Mouse (Mus musculus) forebrain, postnatal 0 days (tissue): ENCODE measurements around the gene Pdxk. TPM values are rescaled to one million over a fixed set of nuclear protein-coding genes. Genes with fewer than 3 reads are reported as not detected.

Source experiments
- ATAC-seq: fragments of 200-750 bp; cut with Nextera tagmentation; 2 replicates; pipeline ENCODE4 v1.8.0; 2017; ENCODE audit warnings: mild to moderate bottlenecking, moderate library complexity
- DNase-seq: peaks from one replicate; pipeline ENCODE4 v3.0.0-alpha.2; 2015
- H3K27ac ChIP-seq: fragments of 300-500 bp; sonication (generic); 2 replicates; pipeline ENCODE4 v1.5.1; 2014; ENCODE audit warnings: low read depth, mild to moderate bottlenecking, antibody characterized with exemption, low read length, moderate library complexity, mixed read lengths
- H3K27me3 ChIP-seq: fragments of 300-500 bp; sonication (generic); 2 replicates; pipeline ENCODE4 v1.6.1; 2014; ENCODE audit warnings: mild to moderate bottlenecking, low read length, mixed read lengths; ENCODE audit not compliant: insufficient read depth
- H3K36me3 ChIP-seq: fragments of 300-500 bp; sonication (generic); 2 replicates; pipeline ENCODE4 v1.6.1; 2014; ENCODE audit warnings: mild to moderate bottlenecking, moderate library complexity; ENCODE audit not compliant: insufficient read depth
- H3K4me1 ChIP-seq: fragments of 300-500 bp; sonication (generic); 2 replicates; pipeline ENCODE4 v1.6.1; 2014; ENCODE audit warnings: antibody characterized with exemption; ENCODE audit not compliant: insufficient read depth
- H3K4me2 ChIP-seq: fragments of 300-500 bp; sonication (generic); 2 replicates; pipeline ENCODE4 v1.6.1; 2014; ENCODE audit warnings: low read depth, mild to moderate bottlenecking, moderate library complexity
- H3K4me3 ChIP-seq: fragments of 300-500 bp; sonication (generic); 2 replicates; pipeline ENCODE4 v1.5.1; 2014; ENCODE audit warnings: low read depth, low read length, mixed read lengths
- H3K9ac ChIP-seq: fragments of 300-500 bp; sonication (generic); 2 replicates; pipeline ENCODE4 v1.6.1; 2014; ENCODE audit warnings: mild to moderate bottlenecking
- H3K9me3 ChIP-seq: fragments of 300-500 bp; sonication (generic); 2 replicates; pipeline ENCODE4 v1.6.1; 2016; ENCODE audit warnings: low read length
- CTCF ChIP-seq: sonication (generic); IDR thresholded peaks from 2 replicates; pipeline ENCODE4 v1.5.1; 2016; ENCODE audit warnings: antibody characterized with exemption, control low read depth, low read depth
- WGBS: fragments of 180-500 bp; shearing (Covaris S2); extraction: QIAGEN DNeasy Blood & Tissue Kit; methylation state at CpG from one replicate; pipeline ENCODE4 v1.1.7; 2014; 5-methylcytosine and 5-hydroxymethylcytosine counted together
- polyA plus RNA-seq: library from polyadenylated mRNA; unstranded; fragments of >200 nt; fragmentation: Nextera tagmentation; extraction: Ambion mirVana; gene quantifications from 2 replicates; pipeline ENCODE4 v1.2.1, GENCODE M21; 2015
- total RNA-seq: library from RNA; depleted of rRNA; stranded (reverse); fragments of >200 nt; gene quantifications from 2 replicates; pipeline ENCODE4 v1.2.3, GENCODE M21; 2014

Pdxk gene
- total and polyA plus RNA-seq, 2 experiments from 2014 or later: 30.7 to 43.6 TPM

- ATAC-seq: no peak
- Histone ChIP-seq H3K4me2 (no peak overlapping the region), H3K9ac (no peak overlapping the region), H3K27me3 (no peaks in the 10 kb centered on the region), H3K4me3 (no peak overlapping the region), H3K9me3 (no peaks in the 10 kb centered on the region), H3K36me3 (no peaks in the 10 kb centered on the region), H3K27ac (no peak overlapping the region), H3K4me1 (peaks cover 5% of the 10 kb centered on the region; the same call in 1 of the 2 replicates)
- DNase-seq: no peak
- 73% methylated on average over 4 of the region's 4 CpGs for WGBS
- TF ChIP-seq CTCF: peak; percentile 47
These were observed 3.0 kb downstream of the Pdxk start for GRCm38 (mm10) chr10:78461767-78462166.

GRCm38 (mm10) chr10:78460463-78460862 is 4.3 kb downstream of the Pdxk start:
- Histone ChIP-seq H3K36me3 (no peaks in the 10 kb centered on the region), H3K9me3 (no peaks in the 10 kb centered on the region), H3K4me1 (peaks cover 5% of the 10 kb centered on the region; the same call in 1 of the 2 replicates), H3K4me3 (no peak overlapping the region), H3K4me2 (no peak overlapping the region), H3K27me3 (no peaks in the 10 kb centered on the region), H3K27ac (no peak overlapping the region), H3K9ac (no peak overlapping the region)
- WGBS: 39% methylated on average over 5 of the region's 5 CpGs
- TF ChIP-seq CTCF: no peak
- DNase-seq (no peak), ATAC-seq (no peak)

GRCm38 (mm10) chr10:78458348-78459111 is 6.2 kb downstream of the Pdxk start:
- no peak overlapping the region for H3K4me2 ChIP-seq
- no peak for DNase-seq
- no peaks in the 10 kb centered on the region for H3K27me3 ChIP-seq
- no peak overlapping the region for H3K27ac ChIP-seq
- no peaks in the 10 kb centered on the region for H3K9me3 ChIP-seq
- no peak for TF ChIP-seq CTCF
- H3K4me3 ChIP-seq: no peak overlapping the region
- 69% methylated on average over 5 of the region's 5 CpGs for WGBS
- no peak overlapping the region for H3K9ac ChIP-seq
- no peaks in the 10 kb centered on the region for H3K36me3 ChIP-seq
- ATAC-seq: peak; percentile 30
- H3K4me1 ChIP-seq: peaks cover 2% of the 10 kb centered on the region; the same call in 1 of the 2 replicates

- Histone ChIP-seq H3K9me3 (no peaks in the 10 kb centered on the region), H3K27me3 (no peaks in the 10 kb centered on the region), H3K27ac (no peak overlapping the region), H3K4me2 (no peak overlapping the region), H3K4me1 (no peaks in the 10 kb centered on the region), H3K36me3 (no peaks in the 10 kb centered on the region), H3K4me3 (no peak overlapping the region), H3K9ac (no peak overlapping the region)
- WGBS: 34% methylated on average over 9 of the region's 10 CpGs
- peak; percentile 13 for DNase-seq
- peak; percentile 68 for ATAC-seq
- TF ChIP-seq CTCF: 0 out of 2 replicates have a peak, but pooled peaks have one; percentile 3
These were observed 7.1 kb downstream of the Pdxk start for GRCm38 (mm10) chr10:78457495-78458347.

GRCm38 (mm10) chr10:78456696-78457095 is 8.1 kb downstream of the Pdxk start:
- no peak for TF ChIP-seq CTCF
- Histone ChIP-seq H3K4me2 (no peak overlapping the region), H3K4me1 (no peaks in the 10 kb centered on the region), H3K9me3 (no peaks in the 10 kb centered on the region), H3K27ac (no peak overlapping the region), H3K9ac (0 out of 2 replicates have a peak overlapping the region, but pooled peaks have one; percentile 6), H3K4me3 (no peak overlapping the region), H3K36me3 (no peaks in the 10 kb centered on the region), H3K27me3 (no peaks in the 10 kb centered on the region)
- ATAC-seq: no peak
- DNase-seq: peak; percentile 14
- WGBS: 43% methylated on average over 13 of the region's 13 CpGs

GRCm38 (mm10) chr10:78452641-78453040 is 12.1 kb downstream of the Pdxk start:
- peak; percentile 49 for ATAC-seq
- no peak for TF ChIP-seq CTCF
- WGBS: 34% methylated on average over 4 of the region's 4 CpGs
- no peak overlapping the region for H3K27ac ChIP-seq
- H3K36me3 ChIP-seq: peaks cover 21% of the 10 kb centered on the region
- no peak overlapping the region for H3K9ac ChIP-seq
- H3K27me3 ChIP-seq: no peaks in the 10 kb centered on the region
- H3K4me3 ChIP-seq: no peak overlapping the region
- no peak overlapping the region for H3K4me2 ChIP-seq
- H3K9me3 ChIP-seq: no peaks in the 10 kb centered on the region
- no peak for DNase-seq
- H3K4me1 ChIP-seq: no peaks in the 10 kb centered on the region

- ATAC-seq (no peak; the same call in 1 of the 2 replicates), DNase-seq (no peak)
- WGBS: 84% methylated on average over 5 of the region's 5 CpGs
These were observed 14.0 kb downstream of the Pdxk start for GRCm38 (mm10) chr10:78450761-78451160.

More at GRCm38 (mm10) chr10:78450761-78451160, 14.0 kb downstream of the Pdxk start:
- Histone ChIP-seq H3K36me3 (peaks cover 38% of the 10 kb centered on the region), H3K4me3 (no peak overlapping the region), H3K9ac (no peak overlapping the region), H3K27ac (no peak overlapping the region), H3K4me1 (no peaks in the 10 kb centered on the region), H3K4me2 (no peak overlapping the region), H3K27me3 (no peaks in the 10 kb centered on the region), H3K9me3 (no peaks in the 10 kb centered on the region)
- peak; percentile 41; the same call in 1 of the 2 replicates for TF ChIP-seq CTCF
